Mouse (Mus musculus): Measurements from ENCODE around the gene 1700018B08Rik.

- TF ChIP-seq CTCF (IDR thresholded peaks at IDR 0.05; ENCODE audit: low read depth, low read length) (no peak), POLR2AphosphoS5 (IDR thresholded peaks at IDR 0.05; ENCODE audit: insufficient replicate concordance, low read depth, low read length) (no peak), GATA1 (IDR thresholded peaks at IDR 0.05; ENCODE audit: borderline replicate concordance, low read length) (no peak), TAL1 (conservative IDR thresholded peaks at IDR 0.05; ENCODE audit: low read depth, low read length) (no peak)
Observed at GRCm38 (mm10) chr8:121590203-121591177, 46.4 kb upstream of the 1700018B08Rik start, which contains the start of gene Map1lc3b.
